Mouse (Mus musculus) G1E (cell line): ENCODE results near the gene Tnrc18.

Source experiments
- CTCF ChIP-seq: IDR thresholded peaks from 2 replicates; pipeline ENCODE4 v1.5.1; 2012; ENCODE audit warnings: low read depth, low read length, inconsistent platforms, mixed read lengths
- GATA1 ChIP-seq: IDR thresholded peaks from 2 replicates; pipeline ENCODE4 v1.6.1; 2012; ENCODE audit warnings: borderline replicate concordance, low read length, inconsistent platforms, mixed read lengths
- GATA2 ChIP-seq: IDR thresholded peaks from 2 replicates; pipeline ENCODE4 v1.6.1; 2012; ENCODE audit warnings: low read depth, low read length, inconsistent platforms, borderline replicate concordance
- POLR2AphosphoS5 ChIP-seq: IDR thresholded peaks from 2 replicates; pipeline ENCODE4 v1.6.1; 2012; ENCODE audit warnings: low read depth, low read length, inconsistent platforms; ENCODE audit not compliant: insufficient replicate concordance

DNA sequence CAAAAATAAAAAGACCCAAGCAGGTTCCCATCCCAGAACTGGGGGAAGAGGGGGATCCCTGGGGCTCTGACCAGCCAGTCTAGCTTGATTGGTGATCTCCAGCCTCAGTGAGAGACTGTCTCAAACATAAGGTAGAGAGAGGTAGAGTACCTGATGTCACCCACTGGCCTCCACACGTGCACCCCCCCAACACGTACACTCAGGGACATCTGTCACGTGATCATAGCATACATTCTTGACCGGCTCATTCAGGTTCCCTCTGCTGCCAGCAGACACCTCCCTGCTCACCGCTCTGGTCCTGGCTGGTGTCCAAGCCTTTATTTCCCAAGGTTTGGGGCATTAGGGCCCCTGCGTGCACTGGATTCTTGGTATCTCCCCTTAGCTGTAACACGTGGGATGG lies 108.0 kb downstream of the Tnrc18 start:
- TF ChIP-seq GATA1: no peak
- TF ChIP-seq CTCF: no peak
- TF ChIP-seq POLR2AphosphoS5: no peak
- no peak for TF ChIP-seq GATA2
